Mouse (Mus musculus) spleen, adult 2 months (tissue): ENCODE results near the gene 1700008O03Rik. TPM values are rescaled to one million over a fixed set of nuclear protein-coding genes. Genes with fewer than 3 reads are reported as not detected.

ENCODE experiments used
- DNase-seq, 2 experiments: peaks; one replicate each; pipeline versions ENCODE4 v3.0.0 to v3.0.0-alpha.2; 2012 to 2021; ENCODE audit warnings: low spot score in 2 of 2, low read depth in 1 of 2
- H3K27ac ChIP-seq: fragments of 200-500 bp; 2 replicates; pipeline ENCODE4 v1.5.1; 2012; ENCODE audit warnings: low read length, inconsistent platforms; ENCODE audit not compliant: insufficient read depth
- H3K27me3 ChIP-seq: fragments of 200-500 bp; 2 replicates; pipeline ENCODE4 v1.6.1; 2012; ENCODE audit warnings: mild to moderate bottlenecking, moderate library complexity, low read length, inconsistent platforms; ENCODE audit not compliant: control insufficient read depth, insufficient read depth
- H3K36me3 ChIP-seq: fragments of 200-500 bp; 2 replicates; pipeline ENCODE4 v1.6.1; 2012; ENCODE audit warnings: mild to moderate bottlenecking, low read length, inconsistent platforms; ENCODE audit not compliant: control insufficient read depth, insufficient read depth
- H3K4me1 ChIP-seq: fragments of 200-500 bp; 2 replicates; pipeline ENCODE4 v1.6.1; 2011; ENCODE audit warnings: inconsistent platforms; ENCODE audit not compliant: control insufficient read depth, insufficient read depth, insufficient read length
- H3K4me3 ChIP-seq: fragments of 200-500 bp; 2 replicates; pipeline ENCODE4 v1.5.1; 2011; ENCODE audit warnings: mild to moderate bottlenecking, inconsistent platforms; ENCODE audit not compliant: insufficient read depth, insufficient read length; ENCODE audit errors: extremely low read depth
- CTCF ChIP-seq: fragments of 200-500 bp; IDR thresholded peaks from 2 replicates; pipeline ENCODE4 v1.5.1; 2011; ENCODE audit warnings: mild to moderate bottlenecking, inconsistent platforms; ENCODE audit not compliant: insufficient read depth, insufficient read length, insufficient replicate concordance; ENCODE audit errors: extremely low read depth
- POLR2A ChIP-seq: fragments of 200-500 bp; IDR thresholded peaks from 2 replicates; pipeline ENCODE4 v1.6.1; 2011; ENCODE audit warnings: low read depth, low read length, inconsistent platforms
- WGBS: fragments of 180-500 bp; shearing (Covaris S2); methylation state at CpG from one replicate; pipeline ENCODE4 v1.1.7; 2018; 5-methylcytosine and 5-hydroxymethylcytosine counted together
- polyA plus RNA-seq: library from polyadenylated mRNA; depleted of rRNA; stranded (reverse); fragments of >200 nt; gene quantifications from 2 replicates; pipeline ENCODE4 v1.2.3, GENCODE M21; 2012

Gene 1700008O03Rik
- polyA plus RNA-seq, 1 experiment: 0.40 TPM

GRCm38 (mm10) chr7:44372678-44373077 is 12.9 kb downstream of the 1700008O03Rik start:
- H3K4me3 ChIP-seq: no peak overlapping the region
- H3K4me1 ChIP-seq: no peaks in the 10 kb centered on the region; the same call in 1 of the 2 replicates
- H3K27ac ChIP-seq: no peak overlapping the region
- TF ChIP-seq CTCF (no peak), POLR2A (no peak)
- H3K36me3 ChIP-seq: no peaks in the 10 kb centered on the region
- no peak for DNase-seq
- WGBS: 91% methylated on average over 8 of the region's 8 CpGs
- H3K27me3 ChIP-seq: no peaks in the 10 kb centered on the region

DNA sequence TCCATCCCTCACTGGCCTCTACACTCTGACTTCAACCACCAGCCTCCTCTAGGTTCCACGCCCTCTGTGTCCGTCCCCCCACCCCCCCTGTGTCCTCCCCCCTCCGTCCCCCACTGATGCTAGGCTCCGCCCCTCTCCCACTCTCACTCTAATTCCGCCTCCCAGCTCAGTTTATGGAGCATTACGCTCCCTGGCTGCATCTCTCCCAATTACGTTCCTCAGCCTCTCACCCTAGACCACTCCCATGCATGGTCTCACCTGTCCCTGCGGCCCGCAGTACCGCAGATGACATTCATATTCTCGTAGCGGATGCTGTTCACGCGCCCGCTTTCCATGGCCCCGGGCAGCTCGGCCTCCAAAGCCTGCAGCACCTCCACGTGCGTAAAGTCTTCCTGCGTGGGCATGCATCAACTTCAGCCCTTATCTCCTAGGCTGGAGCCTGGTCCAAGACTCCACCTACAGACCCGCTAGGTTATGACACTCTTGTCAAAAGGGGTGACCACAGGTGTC is 24.8 kb downstream of the 1700008O03Rik start:
- Histone ChIP-seq H3K4me1 (peaks cover 9% of the 10 kb centered on the region), H3K27me3 (peaks cover 15% of the 10 kb centered on the region), H3K27ac (no peak overlapping the region), H3K36me3 (no peaks in the 10 kb centered on the region), H3K4me3 (no peak overlapping the region)
- DNase-seq: no peak
- TF ChIP-seq POLR2A (no peak), CTCF (no peak)
- 24% methylated on average over 21 of the region's 21 CpGs for WGBS

DNA sequence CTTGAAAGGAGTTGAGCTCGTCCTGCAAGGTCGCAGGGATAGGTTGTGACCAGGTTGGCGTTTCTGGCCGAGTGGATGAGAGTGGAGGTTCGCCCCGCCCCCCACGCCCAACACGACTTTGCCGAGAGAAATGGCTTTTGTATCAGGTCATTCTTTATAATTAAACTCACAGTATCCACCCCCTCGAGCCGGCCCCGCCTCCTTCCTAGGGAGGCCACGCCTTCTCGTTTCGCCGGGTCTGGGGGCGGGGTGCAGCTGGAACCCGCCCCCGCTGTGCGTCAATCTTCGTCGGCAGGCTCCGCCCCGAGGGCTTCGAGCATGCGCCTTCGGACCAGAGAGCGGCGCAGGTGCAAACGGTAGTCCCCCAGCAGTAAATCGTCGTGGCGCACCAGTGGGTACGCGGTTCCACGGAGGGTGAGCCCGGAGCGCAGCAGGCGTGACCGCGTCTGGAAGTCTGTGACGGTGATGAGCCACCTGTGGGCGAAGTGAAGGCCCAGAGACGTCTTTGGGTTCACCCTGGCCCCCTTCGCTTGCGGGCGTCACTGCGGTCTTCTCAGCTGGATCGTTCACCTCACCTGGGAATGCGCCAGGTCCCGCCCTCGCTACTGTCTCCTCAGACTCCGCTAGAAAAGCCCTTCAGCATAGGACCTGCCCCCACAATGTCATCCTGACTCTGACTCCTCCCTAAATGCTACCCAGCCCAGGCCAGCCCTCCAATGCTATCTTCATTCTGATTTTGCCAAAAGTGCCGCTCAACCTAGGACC is 25.5 kb downstream of the 1700008O03Rik start:
- under 1% methylated on average over 54 of the region's 54 CpGs for WGBS
- peak; percentile 42; the same call in 1 of the 2 replicates for TF ChIP-seq POLR2A
- TF ChIP-seq CTCF: no peak
- peaks cover 9% of the 10 kb centered on the region for H3K4me1 ChIP-seq
- H3K36me3 ChIP-seq: no peaks in the 10 kb centered on the region
- DNase-seq: peak; percentile 77 to 91
- H3K27me3 ChIP-seq: peaks cover 17% of the 10 kb centered on the region
- 0 out of 2 replicates have a peak overlapping the region, but pooled peaks have one; percentile 10 for H3K27ac ChIP-seq
- H3K4me3 ChIP-seq: peak overlapping the region; percentile 58

DNA sequence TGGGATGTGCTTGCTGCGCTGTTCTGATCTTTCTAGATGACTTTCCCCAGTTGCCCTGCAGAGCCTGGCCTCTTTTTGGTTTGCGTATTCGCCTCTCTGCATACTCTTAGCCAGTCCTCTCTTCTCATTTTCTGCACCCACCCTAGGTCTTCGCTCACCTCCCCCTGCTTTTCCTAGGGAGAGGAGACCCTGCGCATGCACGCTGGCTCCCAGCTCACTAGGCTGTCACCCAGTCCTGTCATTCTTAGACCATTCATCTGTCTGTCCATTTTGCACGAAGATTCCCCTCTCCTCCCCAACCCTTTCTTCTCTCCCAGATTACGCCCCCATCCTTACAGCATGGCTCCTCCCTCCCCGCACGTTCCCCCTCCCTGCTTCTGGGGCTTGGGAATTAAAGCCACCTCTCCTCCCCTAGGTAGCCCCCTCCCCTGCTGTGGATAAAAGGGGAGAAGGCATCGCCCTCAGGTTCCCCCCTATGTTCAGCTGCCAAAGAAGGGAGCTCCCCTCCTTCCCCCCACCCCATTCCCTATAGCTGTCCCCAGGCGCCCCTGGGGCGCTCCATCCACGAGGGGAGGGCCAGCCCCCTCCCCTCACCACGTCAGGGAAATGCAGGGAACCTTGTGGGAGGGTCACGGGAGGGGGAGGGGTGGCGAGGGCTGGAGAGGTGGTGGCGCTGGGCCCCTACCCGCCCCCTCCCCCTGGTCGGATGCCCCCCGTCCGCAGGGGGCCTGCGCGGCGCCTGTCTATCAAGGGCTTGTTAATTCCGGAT is 26.6 kb downstream of the 1700008O03Rik start:
- no peak for DNase-seq
- 9% methylated on average over 24 of the region's 26 CpGs for WGBS
- H3K27me3 ChIP-seq: peaks cover 17% of the 10 kb centered on the region

GRCm38 (mm10) chr7:44358012-44358411 is 27.6 kb downstream of the 1700008O03Rik start:
- WGBS: 18% methylated on average over 5 of the region's 5 CpGs
- peaks cover 24% of the 10 kb centered on the region for H3K27me3 ChIP-seq
- no peak overlapping the region for H3K4me3 ChIP-seq
- no peak overlapping the region for H3K27ac ChIP-seq
- H3K4me1 ChIP-seq: peaks cover 9% of the 10 kb centered on the region
- no peak for TF ChIP-seq CTCF
- TF ChIP-seq POLR2A: no peak
- DNase-seq: no peak
- no peaks in the 10 kb centered on the region for H3K36me3 ChIP-seq

More for the DNA sequence above, 26.6 kb downstream of the 1700008O03Rik start:
- H3K4me1 ChIP-seq: peaks cover 9% of the 10 kb centered on the region
- no peak overlapping the region for H3K27ac ChIP-seq
- H3K4me3 ChIP-seq: no peak overlapping the region
- TF ChIP-seq CTCF (no peak), POLR2A (no peak)
- H3K36me3 ChIP-seq: no peaks in the 10 kb centered on the region

- no peak overlapping the region for H3K4me3 ChIP-seq
- TF ChIP-seq POLR2A: no peak
- no peak for TF ChIP-seq CTCF
- no peak overlapping the region for H3K27ac ChIP-seq
- WGBS: 23% methylated on average over 9 of the region's 10 CpGs
- H3K36me3 ChIP-seq: no peaks in the 10 kb centered on the region
- DNase-seq: no peak
- peaks cover 9% of the 10 kb centered on the region for H3K4me1 ChIP-seq
- H3K27me3 ChIP-seq: peaks cover 29% of the 10 kb centered on the region
Observed at GRCm38 (mm10) chr7:44357531-44357930, 28.1 kb downstream of the 1700008O03Rik start.
